Mouse (Mus musculus) myocyte (in vitro differentiated cells): ENCODE measurements around the gene Cap1.

Experiments
- CEBPB ChIP-seq: IDR thresholded peaks from 2 replicates; pipeline ENCODE4 v1.6.1; 2011; ENCODE audit warnings: mild to moderate bottlenecking, moderate library complexity; ENCODE audit not compliant: poor library complexity, insufficient read depth, severe bottlenecking
- E2F4 ChIP-seq: IDR thresholded peaks from one replicate; pipeline ENCODE4 v1.6.1; 2011; ENCODE audit warnings: mild to moderate bottlenecking, control low read depth, moderate library complexity; ENCODE audit not compliant: insufficient read depth
- MAX ChIP-seq: IDR thresholded peaks from one replicate; pipeline ENCODE4 v1.6.1; 2011; ENCODE audit warnings: low read depth, mild to moderate bottlenecking, control low read depth
- MYOD1 ChIP-seq, 3 experiments: IDR thresholded peaks; one replicate each; pipeline ENCODE4 v1.6.1; 2011; ENCODE audit warnings: control low read depth in 2 of 3, low read depth in 2 of 3, mild to moderate bottlenecking in 2 of 3, moderate library complexity in 1 of 3; ENCODE audit not compliant: insufficient read length in 2 of 3, control insufficient read depth in 1 of 3
- MYOG ChIP-seq, 3 experiments: IDR thresholded peaks; one replicate each; pipeline ENCODE4 v1.6.1; 2011; ENCODE audit warnings: control low read depth in 2 of 3, low read depth in 2 of 3, mild to moderate bottlenecking in 2 of 3; ENCODE audit not compliant: insufficient read length in 2 of 3, control insufficient read depth in 1 of 3, insufficient read depth in 1 of 3
- POLR2A ChIP-seq: IDR thresholded peaks from one replicate; pipeline ENCODE4 v1.6.1; 2011; ENCODE audit warnings: low read depth, mild to moderate bottlenecking, control low read depth, moderate library complexity; ENCODE audit not compliant: insufficient read length
- POLR2AphosphoS2 ChIP-seq: IDR thresholded peaks from one replicate; pipeline ENCODE4 v1.6.1; 2011; ENCODE audit warnings: low read depth, control low read depth; ENCODE audit not compliant: insufficient read length
- TCF12 ChIP-seq: IDR thresholded peaks from one replicate; pipeline ENCODE4 v1.6.1; 2011; ENCODE audit warnings: mild to moderate bottlenecking, control low read depth; ENCODE audit not compliant: poor library complexity, insufficient read depth, severe bottlenecking
- TCF3 ChIP-seq: IDR thresholded peaks from one replicate; pipeline ENCODE4 v1.6.1; 2011; ENCODE audit warnings: low read depth, control low read depth; ENCODE audit not compliant: insufficient read length
- USF1 ChIP-seq: IDR thresholded peaks from one replicate; pipeline ENCODE4 v1.6.1; 2011; ENCODE audit warnings: low read depth, mild to moderate bottlenecking, control low read depth, moderate library complexity

GRCm38 (mm10) chr4:122887336-122887735 is 1.5 kb upstream of the Cap1 start:
- TF ChIP-seq POLR2A (no peak), CEBPB (no peak), USF1 (no peak), E2F4 (no peak), MYOG (IDR thresholded peaks at IDR 0.05; ENCODE audit: control insufficient read depth in 1 of 3, insufficient read depth in 1 of 3, insufficient read length in 2 of 3, low read depth in 2 of 3) (no peak), POLR2AphosphoS2 (no peak), MYOD1 (IDR thresholded peaks at IDR 0.05; ENCODE audit: control insufficient read depth in 1 of 3, insufficient read length in 2 of 3, low read depth in 2 of 3) (no peak), TCF12 (no peak), MAX (no peak), TCF3 (no peak)
